Mouse (Mus musculus): ENCODE measurements around the gene Galnt7.

GRCm38 (mm10) chr8:57573844-57574243 is 79.0 kb downstream of the Galnt7 start:
- TF ChIP-seq CTCF (IDR thresholded peaks at IDR 0.05; ENCODE audit: control insufficient read depth, insufficient read depth, low read length) (no peak), POLR2A (IDR thresholded peaks at IDR 0.05; ENCODE audit: borderline replicate concordance, control insufficient read depth, low read depth, low read length) (no peak)
